Mouse (Mus musculus): Measurements from ENCODE around the gene Aqp7.

GRCm38 (mm10) chr4:41045288-41045687, 2.7 kb downstream of the Aqp7 start:
- TF ChIP-seq CTCF (IDR thresholded peaks at IDR 0.05) (no peak), EP300 (IDR thresholded peaks at IDR 0.05) (no peak)
